Mouse (Mus musculus): ENCODE data around the gene Hck.

Gene Hck

GRCm38 (mm10) chr2:153107046-153107766 is 1.1 kb upstream of the Hck start:
- DNase-seq = no peak

- DNase-seq = no peak
Observed at GRCm38 (mm10) chr2:153107802-153108201, 466 bp upstream of the Hck start.

- DNase-seq = no peak
Observed at GRCm38 (mm10) chr2:153109596-153109995, 1.3 kb downstream of the Hck start.

GRCm38 (mm10) chr2:153111298-153111697 is 3.0 kb downstream of the Hck start:
- DNase-seq = no peak

DNA sequence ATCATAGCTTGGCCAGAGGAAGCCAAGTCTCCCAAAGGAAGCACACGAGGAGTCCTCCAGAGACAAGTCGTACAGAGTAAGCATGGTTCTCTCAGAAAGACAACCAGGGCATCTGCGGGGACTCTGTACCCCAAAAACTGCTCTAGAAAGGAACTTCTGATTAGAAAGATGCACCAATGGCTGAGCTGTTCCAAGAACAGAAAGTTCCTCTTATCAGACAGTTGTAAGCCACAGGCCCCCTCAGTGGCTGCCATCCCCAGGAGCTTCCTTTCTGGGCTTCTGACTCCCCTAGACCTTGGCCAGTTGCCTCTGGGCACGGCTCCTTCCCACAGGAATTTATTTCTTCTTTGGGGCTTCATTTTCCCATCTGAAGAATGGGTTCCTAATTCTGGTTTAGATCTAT is 7.4 kb downstream of the Hck start:
- DNase-seq = no peak

- no peak for DNase-seq
Observed at GRCm38 (mm10) chr2:153117051-153117486, 8.8 kb downstream of the Hck start.

DNA sequence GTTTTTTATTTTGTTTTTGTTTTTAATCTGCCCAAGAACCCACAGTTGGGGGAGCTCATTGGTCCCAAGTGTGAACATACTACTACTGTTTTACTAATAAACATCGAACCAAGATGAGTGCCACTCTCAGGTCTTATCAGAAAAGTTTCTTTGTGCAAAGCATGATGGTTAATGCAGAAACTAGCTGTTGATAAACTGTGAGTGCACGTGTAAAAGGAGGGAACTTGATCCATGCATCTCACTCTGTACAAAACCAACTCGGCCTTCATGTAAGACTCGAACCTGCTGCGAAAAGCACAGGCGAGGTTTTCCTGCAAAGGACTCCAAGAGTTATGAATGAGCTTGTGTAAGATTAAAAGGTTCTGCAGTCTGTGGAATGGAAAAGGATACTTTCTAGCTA is 11.2 kb downstream of the Hck start:
- no peak for DNase-seq

- no peak for DNase-seq
Observed at GRCm38 (mm10) chr2:153120126-153120525, 11.9 kb downstream of the Hck start.

DNA sequence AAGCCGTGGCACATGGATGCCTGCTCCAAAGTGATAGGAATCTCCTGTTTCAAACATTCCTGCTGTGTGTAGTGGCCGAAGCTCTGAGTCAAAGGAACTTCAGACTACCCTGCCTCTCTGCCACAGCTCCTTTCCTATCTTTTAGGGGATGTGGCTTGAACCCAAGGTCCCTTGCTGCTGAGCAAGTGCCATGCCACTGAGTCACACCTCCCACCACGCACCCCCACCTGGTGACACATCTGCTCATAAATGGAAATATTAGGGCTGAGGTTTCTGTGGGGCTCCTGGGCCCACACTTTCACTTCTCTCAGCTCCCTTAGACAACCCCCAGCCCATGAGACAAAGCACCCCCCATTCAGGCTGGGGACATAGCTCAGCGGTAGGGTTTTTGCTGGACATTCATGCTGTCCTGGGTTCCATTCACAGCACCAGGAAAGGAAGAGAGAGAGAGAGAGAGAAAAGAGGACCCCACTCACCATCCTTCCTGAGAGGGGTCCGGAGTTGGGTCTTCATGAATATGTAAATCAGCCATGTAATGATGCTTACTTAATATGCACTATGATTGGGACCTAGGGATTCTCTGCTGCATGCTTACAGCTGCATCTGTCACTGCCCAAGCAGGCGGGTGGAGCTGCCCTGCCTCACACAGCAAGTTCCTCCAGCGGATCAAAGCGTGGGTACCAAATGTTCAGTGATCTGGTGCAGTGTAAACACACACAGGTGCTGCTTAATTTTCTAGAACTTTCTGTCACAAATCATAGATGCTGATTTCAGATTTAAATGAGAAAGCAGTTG is 13.8 kb downstream of the Hck start:
- no peak for DNase-seq

GRCm38 (mm10) chr2:153122701-153123100 is 14.4 kb downstream of the Hck start:
- DNase-seq = no peak

GRCm38 (mm10) chr2:153125875-153126274 is 17.6 kb downstream of the Hck start:
- no peak for DNase-seq

- DNase-seq = peak; percentile 31
Observed at GRCm38 (mm10) chr2:153131019-153131418, 22.8 kb downstream of the Hck start.

DNA sequence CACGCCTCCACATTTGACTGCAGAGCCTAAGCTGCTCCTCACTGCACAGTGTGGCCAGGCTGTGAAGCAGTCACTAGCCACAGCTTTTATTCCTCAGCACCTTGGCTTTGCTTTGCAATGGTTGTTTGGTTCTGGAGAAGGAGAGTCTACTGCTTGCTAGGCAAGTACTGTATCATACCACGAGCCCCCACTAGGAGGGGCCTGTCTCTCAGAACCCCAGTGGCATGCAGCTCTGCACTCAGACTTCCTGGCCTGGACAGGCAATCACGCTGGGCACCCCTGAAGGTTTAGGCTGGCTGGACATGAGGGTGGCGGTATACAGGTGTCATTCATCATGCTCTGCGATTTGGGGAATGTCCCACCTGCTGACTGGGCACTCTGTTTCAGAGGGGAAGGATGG is 26.0 kb downstream of the Hck start:
- peak; percentile 40 for DNase-seq

- DNase-seq = peak; percentile 60
Observed at GRCm38 (mm10) chr2:153136211-153136610, 27.9 kb downstream of the Hck start.

GRCm38 (mm10) chr2:153139158-153139557 is 30.9 kb downstream of the Hck start:
- DNase-seq = no peak

DNA sequence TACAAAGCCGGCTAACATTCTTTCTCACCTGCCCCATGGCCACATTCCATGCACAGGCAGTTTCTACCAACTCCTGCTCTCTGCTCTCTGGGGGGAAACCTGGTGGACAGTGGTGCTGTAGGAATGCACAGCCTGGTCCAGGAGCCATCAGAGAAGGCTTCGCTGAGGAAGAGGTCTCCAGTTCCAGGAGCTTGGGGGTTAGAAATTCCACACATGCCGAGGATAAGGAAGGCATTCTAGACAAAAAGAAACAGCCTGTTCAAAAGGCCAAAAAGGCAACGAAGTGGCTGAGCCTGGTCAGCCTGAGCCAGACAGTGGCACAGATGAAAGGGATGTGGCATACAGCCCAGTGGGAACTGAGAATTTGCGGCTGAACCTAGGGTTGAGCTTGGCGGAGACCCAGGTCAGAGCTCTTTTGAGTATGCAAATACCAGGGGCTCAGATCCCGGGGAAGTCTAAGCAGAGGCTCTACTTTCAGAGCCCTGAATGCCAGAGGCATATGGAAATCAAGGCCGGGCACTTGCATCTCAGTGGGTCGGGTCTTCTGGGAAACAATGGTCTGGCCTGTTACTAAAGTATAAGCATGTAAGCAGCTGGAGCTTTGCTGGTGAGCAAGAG is 31.8 kb downstream of the Hck start:
- DNase-seq = peak; percentile 65

GRCm38 (mm10) chr2:153142620-153143199 is 34.4 kb downstream of the Hck start:
- DNase-seq = peak; percentile 75

- DNase-seq = no peak
Observed at GRCm38 (mm10) chr2:153145346-153145745, 37.1 kb downstream of the Hck start.

DNA sequence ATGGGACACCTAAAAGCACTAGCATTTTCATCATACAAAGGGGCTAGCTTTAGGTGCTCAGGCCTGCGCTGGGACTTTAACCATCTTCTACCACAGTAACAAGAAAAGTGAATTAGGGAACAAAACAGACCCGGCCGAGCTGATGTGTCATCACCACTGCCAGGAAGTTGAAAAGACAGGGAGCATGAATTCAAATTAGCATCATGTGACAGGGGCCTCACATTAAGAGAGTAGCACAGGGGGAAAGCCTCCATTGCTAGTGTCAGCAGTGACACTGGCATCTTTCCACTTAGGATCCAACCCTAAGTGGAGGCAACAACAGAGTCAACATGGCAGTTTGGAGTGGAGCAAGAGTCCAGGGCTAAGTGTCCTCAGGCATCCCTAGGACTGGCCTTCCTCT is 39.0 kb downstream of the Hck start:
- DNase-seq = no peak

DNA sequence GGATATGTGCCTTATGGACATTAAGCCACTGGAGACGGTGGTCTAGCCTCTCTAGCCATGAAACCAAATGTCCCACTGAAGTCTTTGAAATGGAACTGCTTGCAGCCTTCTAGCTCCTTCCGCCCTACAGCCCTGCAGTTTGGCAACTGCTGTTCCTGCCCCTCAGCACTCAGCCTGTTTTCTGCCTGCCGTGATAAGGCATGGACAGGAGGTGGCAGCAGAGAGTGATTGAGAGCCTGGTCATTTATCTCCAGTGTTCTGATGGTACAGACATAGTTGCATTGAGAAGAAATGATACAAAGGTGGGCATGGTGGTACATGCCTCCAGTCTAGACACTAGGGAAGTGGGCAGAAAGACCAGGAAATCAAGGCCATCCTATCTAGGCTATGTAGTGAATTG is 39.4 kb downstream of the Hck start:
- peak; percentile 85 for DNase-seq

DNA sequence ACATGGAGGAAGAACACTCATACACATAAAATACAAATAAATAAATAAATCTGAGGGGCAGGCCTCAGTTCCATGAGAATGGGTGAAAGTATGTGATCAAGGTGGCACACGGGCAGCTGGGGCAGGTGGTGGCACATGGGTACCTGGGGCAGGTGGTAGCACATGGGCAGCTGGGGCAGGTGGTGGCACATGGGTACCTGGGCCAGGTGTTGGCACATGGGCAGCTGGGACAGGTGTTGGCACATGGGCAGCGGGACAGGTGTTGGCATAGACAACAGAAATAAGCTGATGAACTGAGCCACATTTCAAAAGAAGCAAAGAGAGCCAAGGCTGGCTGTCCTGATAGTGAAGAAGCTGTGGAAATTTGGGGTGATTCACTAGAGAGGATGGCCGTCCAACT is 41.5 kb downstream of the Hck start:
- no peak for DNase-seq

DNA sequence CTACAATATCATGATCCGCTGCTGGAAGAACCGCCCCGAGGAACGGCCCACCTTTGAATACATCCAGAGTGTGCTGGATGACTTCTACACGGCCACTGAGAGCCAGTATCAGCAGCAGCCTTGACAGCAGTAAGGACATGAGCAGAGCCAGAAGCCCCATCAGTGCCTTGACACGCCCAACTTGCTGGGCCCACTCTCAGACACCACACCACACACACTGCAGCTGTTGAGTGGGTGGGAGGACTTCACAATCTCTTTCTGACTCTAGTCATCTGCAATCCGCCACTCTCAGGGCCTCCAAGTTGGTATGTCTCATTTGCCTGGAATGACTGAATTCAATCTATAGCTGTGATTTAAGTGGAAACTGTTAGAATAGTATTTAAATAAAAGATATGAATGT is 42.8 kb downstream of the Hck start:
- no peak for DNase-seq

- no peak for DNase-seq
Observed at GRCm38 (mm10) chr2:153151926-153152665, 43.8 kb downstream of the Hck start.
